Mouse (Mus musculus) stomach, embryonic 16.5 days (tissue): ENCODE results near the gene Btnl2. TPM values are rescaled to one million over a fixed set of nuclear protein-coding genes. Genes with fewer than 3 reads are reported as not detected.

Experiments
- ATAC-seq: fragments of 200-750 bp; cut with Nextera tagmentation; 2 replicates; pipeline ENCODE4 v1.8.0; 2017; ENCODE audit warnings: moderate number of reproducible peaks, moderate TSS enrichment; ENCODE audit not compliant: insufficient read depth, low FRiP score
- H3K27ac ChIP-seq: fragments of 300-500 bp; sonication (generic); 2 replicates; pipeline ENCODE4 v1.5.1; 2014; ENCODE audit warnings: low read length
- H3K27me3 ChIP-seq: fragments of 300-500 bp; sonication (generic); 2 replicates; pipeline ENCODE4 v1.6.1; 2014; ENCODE audit warnings: low read length, control low read depth, mixed read lengths; ENCODE audit not compliant: control insufficient read depth, insufficient read depth
- H3K36me3 ChIP-seq: fragments of 300-500 bp; sonication (generic); 2 replicates; pipeline ENCODE4 v1.6.1; 2014; ENCODE audit warnings: low read length; ENCODE audit not compliant: control insufficient read depth, insufficient read depth
- H3K4me1 ChIP-seq: fragments of 300-500 bp; sonication (generic); 2 replicates; pipeline ENCODE4 v1.6.1; 2014; ENCODE audit warnings: low read length, control low read depth, mixed read lengths; ENCODE audit not compliant: control insufficient read depth, insufficient read depth
- H3K4me2 ChIP-seq: fragments of 300-500 bp; sonication (generic); 2 replicates; pipeline ENCODE4 v1.6.1; 2014; ENCODE audit warnings: low read depth, low read length, mixed read lengths
- H3K4me3 ChIP-seq: fragments of 300-500 bp; sonication (generic); replicated peaks from 2 replicates; pipeline ENCODE4 v1.5.1; 2014; ENCODE audit warnings: mild to moderate bottlenecking, low read length
- H3K9ac ChIP-seq: fragments of 300-500 bp; sonication (generic); 2 replicates; pipeline ENCODE4 v1.6.1; 2014; ENCODE audit warnings: low read length
- H3K9me3 ChIP-seq: fragments of 300-500 bp; sonication (generic); replicated peaks from 2 replicates; pipeline ENCODE4 v1.6.1; 2016; ENCODE audit warnings: low read length, control low read depth; ENCODE audit not compliant: control insufficient read depth
- WGBS: fragments of 180-500 bp; shearing (Covaris S2); extraction: QIAGEN DNeasy Blood & Tissue Kit; methylation state at CpG from one replicate; pipeline ENCODE4 v1.1.7; 2014; 5-methylcytosine and 5-hydroxymethylcytosine counted together
- polyA plus RNA-seq: library from polyadenylated mRNA; unstranded; fragments of >200 nt; fragmentation: Nextera tagmentation; extraction: Ambion mirVana; gene quantifications from 2 replicates; pipeline ENCODE4 v1.2.1, GENCODE M21; 2015

Btnl2 gene
- polyA plus RNA-seq, 1 experiment from 2014 or later, result 1.4 TPM

- Histone ChIP-seq H3K4me2 (no peak overlapping the region), H3K9ac (no peak overlapping the region), H3K4me1 (no peaks in the 10 kb centered on the region), H3K27me3 (no peaks in the 10 kb centered on the region), H3K27ac (no peak overlapping the region), H3K36me3 (no peaks in the 10 kb centered on the region), H3K9me3 (no peaks in the 10 kb centered on the region), H3K4me3 (no peak overlapping the region)
- 31% methylated on average over 3 of the region's 3 CpGs for WGBS
- ATAC-seq, result no peak
Observed at GRCm38 (mm10) chr17:34313393-34313792, 41.2 kb upstream of the Btnl2 start.

GRCm38 (mm10) chr17:34314286-34314685 lies 40.3 kb upstream of the Btnl2 start:
- H3K4me3 ChIP-seq, result no peak overlapping the region
- H3K4me2 ChIP-seq, result no peak overlapping the region
- H3K4me1 ChIP-seq, result no peaks in the 10 kb centered on the region
- H3K36me3 ChIP-seq, result no peaks in the 10 kb centered on the region
- H3K27me3 ChIP-seq, result no peaks in the 10 kb centered on the region
- H3K9ac ChIP-seq, result no peak overlapping the region
- no peak for ATAC-seq
- no peak overlapping the region for H3K27ac ChIP-seq
- whole genome bisulfite sequencing, result 66% methylated on average over 9 of the region's 9 CpGs
- H3K9me3 ChIP-seq, result no peaks in the 10 kb centered on the region

DNA sequence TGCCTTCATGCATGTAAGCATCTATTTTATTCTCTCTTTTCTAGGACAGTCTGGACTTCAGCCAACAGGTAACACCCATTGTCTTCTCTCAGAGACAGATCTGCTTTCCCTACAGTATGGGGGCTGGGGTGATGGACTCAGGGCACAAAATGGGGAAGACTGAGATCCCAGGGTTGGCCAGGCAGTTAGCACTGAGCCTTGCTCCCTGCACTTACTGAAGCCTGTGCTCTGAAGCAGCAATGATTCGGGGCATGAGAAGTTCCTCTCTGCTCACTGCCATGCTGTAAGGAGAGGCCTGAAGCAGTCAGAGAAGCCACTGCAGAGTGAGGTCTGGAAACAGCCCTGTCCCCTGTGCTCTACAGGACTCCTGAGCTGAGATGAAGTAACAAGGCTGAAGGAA lies 39.1 kb upstream of the Btnl2 start:
- ATAC-seq, result no peak
- H3K9me3 ChIP-seq, result no peaks in the 10 kb centered on the region
- WGBS, result 79% methylated on average over 1 of the region's 1 CpGs

GRCm38 (mm10) chr17:34316697-34317096 lies 37.9 kb upstream of the Btnl2 start:
- Histone ChIP-seq H3K4me3 (no peak overlapping the region), H3K4me2 (no peak overlapping the region), H3K27me3 (no peaks in the 10 kb centered on the region), H3K9me3 (no peaks in the 10 kb centered on the region), H3K27ac (no peak overlapping the region), H3K9ac (no peak overlapping the region), H3K36me3 (no peaks in the 10 kb centered on the region), H3K4me1 (no peaks in the 10 kb centered on the region)
- no peak for ATAC-seq
- 68% methylated on average over 2 of the region's 2 CpGs for WGBS

More for the DNA sequence above, 39.1 kb upstream of the Btnl2 start:
- Histone ChIP-seq H3K9ac (no peak overlapping the region), H3K27ac (no peak overlapping the region), H3K4me2 (no peak overlapping the region), H3K4me3 (no peak overlapping the region), H3K27me3 (no peaks in the 10 kb centered on the region), H3K36me3 (no peaks in the 10 kb centered on the region), H3K4me1 (no peaks in the 10 kb centered on the region)

- no peak overlapping the region for H3K27ac ChIP-seq
- H3K9me3 ChIP-seq, result no peaks in the 10 kb centered on the region
- no peaks in the 10 kb centered on the region for H3K36me3 ChIP-seq
- no peak overlapping the region for H3K4me2 ChIP-seq
- ATAC-seq, result no peak
- WGBS, result 19% methylated on average over 2 of the region's 2 CpGs
- no peak overlapping the region for H3K9ac ChIP-seq
- H3K4me1 ChIP-seq, result no peaks in the 10 kb centered on the region
- no peak overlapping the region for H3K4me3 ChIP-seq
- H3K27me3 ChIP-seq, result no peaks in the 10 kb centered on the region
Observed at GRCm38 (mm10) chr17:34317275-34317674, 37.3 kb upstream of the Btnl2 start.

GRCm38 (mm10) chr17:34325436-34325835 lies 29.2 kb upstream of the Btnl2 start, which contains the start of gene H2-Eb2:
TSS of gene H2-Eb2 (plus strand) at chr17:34325665.
- Histone ChIP-seq H3K36me3 (no peaks in the 10 kb centered on the region), H3K9me3 (no peaks in the 10 kb centered on the region), H3K27ac (no peak within 1 kb of the TSS), H3K9ac (no peak within 1 kb of the TSS), H3K27me3 (no peaks in the 10 kb centered on the region), H3K4me3 (no peak within 1 kb of the TSS), H3K4me2 (no peak within 1 kb of the TSS), H3K4me1 (no peaks in the 10 kb centered on the region)
- ATAC-seq, result no peak
- WGBS, result 45% methylated on average over 4 of the region's 4 CpGs

- Histone ChIP-seq H3K36me3 (no peaks in the 10 kb centered on the region), H3K4me3 (no peak overlapping the region), H3K27ac (no peak overlapping the region), H3K9ac (no peak overlapping the region), H3K4me1 (no peaks in the 10 kb centered on the region), H3K27me3 (no peaks in the 10 kb centered on the region), H3K4me2 (no peak overlapping the region), H3K9me3 (no peaks in the 10 kb centered on the region)
- no peak for ATAC-seq
- 62% methylated on average over 3 of the region's 3 CpGs for WGBS
Observed at GRCm38 (mm10) chr17:34326373-34326772, 28.2 kb upstream of the Btnl2 start.

DNA sequence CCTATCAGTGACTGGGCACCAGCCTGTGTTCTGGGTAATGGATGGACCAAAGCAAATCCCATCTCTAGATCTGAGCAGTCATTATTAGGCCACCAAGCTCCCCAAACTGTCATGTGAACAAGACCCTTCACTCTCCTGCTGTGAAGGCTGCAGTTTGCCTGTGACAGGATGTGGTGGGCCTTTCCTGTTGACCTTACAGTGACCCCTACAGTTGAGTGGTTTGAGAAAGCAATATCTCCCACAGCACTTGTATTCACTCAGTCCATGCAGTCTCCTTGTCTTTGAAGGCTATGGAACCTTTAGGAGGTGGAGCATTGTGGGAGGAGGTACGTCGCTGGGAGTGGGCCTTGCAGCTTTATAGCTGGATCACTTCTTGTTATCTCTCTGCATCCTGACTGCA lies 24.8 kb upstream of the Btnl2 start:
- no peaks in the 10 kb centered on the region for H3K36me3 ChIP-seq
- H3K27me3 ChIP-seq, result no peaks in the 10 kb centered on the region
- no peak overlapping the region for H3K4me3 ChIP-seq
- 71% methylated on average over 2 of the region's 2 CpGs for WGBS
- H3K9ac ChIP-seq, result no peak overlapping the region
- no peaks in the 10 kb centered on the region for H3K4me1 ChIP-seq
- H3K27ac ChIP-seq, result no peak overlapping the region
- H3K4me2 ChIP-seq, result no peak overlapping the region
- no peak for ATAC-seq
- no peaks in the 10 kb centered on the region for H3K9me3 ChIP-seq

GRCm38 (mm10) chr17:34331200-34331599 lies 23.4 kb upstream of the Btnl2 start:
- H3K4me2 ChIP-seq, result no peak overlapping the region
- H3K27ac ChIP-seq, result no peak overlapping the region
- H3K27me3 ChIP-seq, result no peaks in the 10 kb centered on the region
- no peak overlapping the region for H3K4me3 ChIP-seq
- 89% methylated on average over 1 of the region's 1 CpGs for WGBS
- H3K9me3 ChIP-seq, result no peaks in the 10 kb centered on the region
- ATAC-seq, result no peak
- no peaks in the 10 kb centered on the region for H3K4me1 ChIP-seq
- no peaks in the 10 kb centered on the region for H3K36me3 ChIP-seq
- H3K9ac ChIP-seq, result no peak overlapping the region
